Mouse (Mus musculus): Measurements from ENCODE around the gene Ephb2. TPM values are rescaled to one million over a fixed set of nuclear protein-coding genes. Genes with fewer than 3 reads are reported as not detected.

The Ephb2 gene
- total and polyA plus RNA-seq, 3 experiments, result 0.08 to 0.34 (median 0.33) TPM

DNA sequence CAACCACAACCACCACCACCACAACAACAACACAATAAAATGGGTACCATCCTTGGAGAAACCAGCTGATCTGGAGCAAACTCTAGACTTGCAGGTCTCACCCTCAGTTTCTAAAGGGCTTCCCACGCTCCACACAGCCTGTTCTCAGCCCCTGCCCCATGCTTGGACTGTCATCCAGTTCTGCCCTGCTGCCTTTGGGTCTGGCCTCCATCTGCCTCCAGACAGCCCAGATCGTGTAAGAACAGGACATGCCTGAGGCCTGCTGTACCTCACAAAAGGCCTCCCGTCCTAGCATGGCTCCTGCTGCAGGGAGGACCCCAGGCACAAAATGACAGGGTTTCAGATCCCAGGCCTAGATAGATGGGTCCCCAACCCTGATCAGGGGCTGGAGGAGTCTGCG lies 48.4 kb downstream of the Ephb2 start:
- no peak overlapping the region for H3K4me3 ChIP-seq (ENCODE audit: low read depth, low read length)
- peaks cover 3% of the 10 kb centered on the region; the same call in 1 of the 2 replicates for H3K27me3 ChIP-seq (ENCODE audit: insufficient read depth, low read length)
- no peak for DNase-seq (ENCODE audit: low spot score)
- H3K9me3 ChIP-seq (replicated peaks), result no peaks in the 10 kb centered on the region
- no peaks in the 10 kb centered on the region for H3K36me3 ChIP-seq (replicated peaks)
- ATAC-seq (ENCODE audit: extremely low read depth, insufficient number of reproducible peaks, low FRiP score, poor library complexity, severe bottlenecking), result no peak
- no peaks in the 10 kb centered on the region for H3K4me1 ChIP-seq (ENCODE audit: insufficient read depth, low read depth, low read length)
- no peak for TF ChIP-seq TAL1 (conservative IDR thresholded peaks at IDR 0.05; ENCODE audit: low read depth, low read length)

DNA sequence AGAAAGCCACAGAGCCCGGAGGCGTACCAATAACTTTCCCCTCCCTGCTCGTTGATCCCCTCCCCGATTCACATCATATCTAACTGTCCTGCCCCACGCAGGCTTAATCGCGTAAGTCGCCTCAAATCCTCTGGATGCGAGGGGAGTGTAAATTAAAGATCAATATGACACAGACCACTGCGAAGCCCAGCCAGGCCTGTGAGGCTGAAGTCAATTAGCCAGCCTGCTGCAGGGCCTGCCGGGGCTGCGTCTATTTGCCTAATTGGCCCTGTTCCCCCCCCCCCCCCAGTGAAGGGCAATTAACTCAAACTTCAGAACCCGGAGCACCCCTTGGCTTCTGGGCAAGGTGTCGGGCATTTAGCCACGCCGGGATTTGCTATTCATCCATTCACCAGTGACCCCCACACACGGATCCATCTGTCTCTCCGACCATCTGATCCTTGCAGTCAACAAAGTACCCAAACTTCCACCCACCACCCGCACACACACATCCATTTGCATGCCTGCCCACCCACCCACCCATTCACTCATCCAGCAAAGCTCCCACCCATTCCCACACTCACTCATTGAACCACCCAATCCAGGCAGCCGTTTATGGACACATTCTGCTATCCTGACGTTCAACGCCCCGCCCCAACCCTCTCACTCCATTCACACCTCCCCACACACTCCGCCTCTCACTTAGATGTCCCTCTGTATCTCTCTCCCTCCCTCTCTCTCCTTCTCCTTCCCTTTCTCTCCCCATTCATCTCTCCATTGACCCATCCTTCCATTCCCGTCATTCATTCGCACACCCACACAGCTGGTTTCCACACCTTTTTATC lies 49.1 kb downstream of the Ephb2 start:
- no peaks in the 10 kb centered on the region for H3K9me3 ChIP-seq (replicated peaks)
- peaks cover 3% of the 10 kb centered on the region; the same call in 1 of the 2 replicates for H3K27me3 ChIP-seq (ENCODE audit: insufficient read depth, low read length)
- H3K36me3 ChIP-seq (replicated peaks), result no peaks in the 10 kb centered on the region
- DNase-seq (ENCODE audit: low spot score), result no peak
- TF ChIP-seq CTCF (IDR thresholded peaks at IDR 0.05; ENCODE audit: low read depth, low read length), result no peak
- no peak for TF ChIP-seq GATA1 (IDR thresholded peaks at IDR 0.05; ENCODE audit: borderline replicate concordance, low read length)
- TF ChIP-seq GATA2 (IDR thresholded peaks at IDR 0.05; ENCODE audit: borderline replicate concordance, low read depth, low read length), result no peak
- no peak for TF ChIP-seq TAL1 (conservative IDR thresholded peaks at IDR 0.05; ENCODE audit: low read depth, low read length)
- TF ChIP-seq POLR2AphosphoS5 (IDR thresholded peaks at IDR 0.05; ENCODE audit: insufficient replicate concordance, low read depth, low read length), result no peak
- H3K4me3 ChIP-seq (ENCODE audit: low read depth, low read length), result no peak overlapping the region
- no peaks in the 10 kb centered on the region for H3K4me1 ChIP-seq (ENCODE audit: insufficient read depth, low read depth, low read length)
- ATAC-seq (ENCODE audit: extremely low read depth, insufficient number of reproducible peaks, low FRiP score, poor library complexity, severe bottlenecking), result no peak

DNA sequence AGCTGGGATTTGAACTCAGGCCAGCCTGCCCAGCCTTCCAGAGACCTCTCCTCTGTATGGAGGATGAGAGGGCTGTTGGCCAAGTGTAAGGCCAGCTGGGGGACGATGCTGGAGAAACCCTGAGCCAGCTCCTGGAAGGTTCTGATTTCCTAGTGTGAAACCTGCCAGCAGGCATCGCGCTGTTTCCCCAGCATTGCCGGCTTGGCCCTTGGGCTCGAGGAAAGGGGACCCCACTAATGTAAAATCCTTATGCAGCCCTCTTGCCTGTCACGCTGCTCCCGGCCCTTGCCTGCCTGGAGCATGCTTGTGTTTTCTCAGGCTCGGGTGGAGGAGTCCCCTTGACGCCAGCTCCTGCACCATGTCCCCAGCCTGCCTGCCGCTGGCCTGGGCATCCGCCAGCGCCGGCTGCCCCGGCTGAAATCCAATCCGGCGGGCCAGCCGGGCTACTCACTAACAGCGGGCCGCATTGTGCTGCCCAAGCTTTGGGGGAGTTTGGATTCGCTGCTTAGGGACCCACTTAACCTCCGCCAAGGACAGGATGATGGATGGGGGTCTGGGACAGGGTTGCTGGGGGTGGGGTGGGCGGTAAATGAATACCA lies 52.1 kb downstream of the Ephb2 start:
- H3K27me3 ChIP-seq (ENCODE audit: insufficient read depth, low read length), result peaks cover 3% of the 10 kb centered on the region; the same call in 1 of the 2 replicates
- no peaks in the 10 kb centered on the region for H3K4me1 ChIP-seq (ENCODE audit: insufficient read depth, low read depth, low read length)
- H3K4me3 ChIP-seq (ENCODE audit: low read depth, low read length), result no peak overlapping the region
- no peak for ATAC-seq (ENCODE audit: extremely low read depth, insufficient number of reproducible peaks, low FRiP score, poor library complexity, severe bottlenecking)
- no peaks in the 10 kb centered on the region for H3K9me3 ChIP-seq (replicated peaks)
- no peaks in the 10 kb centered on the region for H3K36me3 ChIP-seq (replicated peaks)
- TF ChIP-seq CTCF (IDR thresholded peaks at IDR 0.05; ENCODE audit: low read depth, low read length) (no peak), GATA2 (IDR thresholded peaks at IDR 0.05; ENCODE audit: borderline replicate concordance, low read depth, low read length) (no peak), TAL1 (conservative IDR thresholded peaks at IDR 0.05; ENCODE audit: low read depth, low read length) (no peak), GATA1 (IDR thresholded peaks at IDR 0.05; ENCODE audit: borderline replicate concordance, low read length) (no peak), POLR2AphosphoS5 (IDR thresholded peaks at IDR 0.05; ENCODE audit: insufficient replicate concordance, low read depth, low read length) (no peak)
- no peak for DNase-seq (ENCODE audit: low spot score)

DNA sequence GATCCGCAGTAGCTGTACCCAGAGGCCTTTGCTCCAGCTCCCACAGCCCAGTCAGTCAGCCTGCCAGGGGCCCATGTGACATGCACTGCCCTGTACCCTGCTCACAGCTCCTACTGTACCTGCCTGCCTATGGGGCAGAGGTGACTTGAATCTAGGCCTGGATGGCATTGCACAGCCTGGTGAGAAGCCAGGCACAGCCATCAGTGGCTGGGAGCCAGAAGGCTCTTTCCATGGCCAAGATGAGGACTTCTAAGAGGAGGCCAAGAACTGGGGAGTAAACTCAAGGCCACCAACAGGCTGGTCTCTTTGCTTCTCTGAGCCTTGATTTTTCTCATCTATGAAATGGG lies 53.2 kb downstream of the Ephb2 start:
- Histone ChIP-seq H3K4me3 (ENCODE audit: low read depth, low read length) (no peak overlapping the region), H3K9me3 (replicated peaks) (no peaks in the 10 kb centered on the region), H3K36me3 (replicated peaks) (no peaks in the 10 kb centered on the region), H3K4me1 (ENCODE audit: insufficient read depth, low read depth, low read length) (no peaks in the 10 kb centered on the region), H3K27me3 (ENCODE audit: insufficient read depth, low read length) (no peaks in the 10 kb centered on the region)
- DNase-seq (ENCODE audit: low spot score) (no peak), ATAC-seq (ENCODE audit: extremely low read depth, insufficient number of reproducible peaks, low FRiP score, poor library complexity, severe bottlenecking) (no peak)
- TF ChIP-seq GATA2 (IDR thresholded peaks at IDR 0.05; ENCODE audit: borderline replicate concordance, low read depth, low read length), result no peak

DNA sequence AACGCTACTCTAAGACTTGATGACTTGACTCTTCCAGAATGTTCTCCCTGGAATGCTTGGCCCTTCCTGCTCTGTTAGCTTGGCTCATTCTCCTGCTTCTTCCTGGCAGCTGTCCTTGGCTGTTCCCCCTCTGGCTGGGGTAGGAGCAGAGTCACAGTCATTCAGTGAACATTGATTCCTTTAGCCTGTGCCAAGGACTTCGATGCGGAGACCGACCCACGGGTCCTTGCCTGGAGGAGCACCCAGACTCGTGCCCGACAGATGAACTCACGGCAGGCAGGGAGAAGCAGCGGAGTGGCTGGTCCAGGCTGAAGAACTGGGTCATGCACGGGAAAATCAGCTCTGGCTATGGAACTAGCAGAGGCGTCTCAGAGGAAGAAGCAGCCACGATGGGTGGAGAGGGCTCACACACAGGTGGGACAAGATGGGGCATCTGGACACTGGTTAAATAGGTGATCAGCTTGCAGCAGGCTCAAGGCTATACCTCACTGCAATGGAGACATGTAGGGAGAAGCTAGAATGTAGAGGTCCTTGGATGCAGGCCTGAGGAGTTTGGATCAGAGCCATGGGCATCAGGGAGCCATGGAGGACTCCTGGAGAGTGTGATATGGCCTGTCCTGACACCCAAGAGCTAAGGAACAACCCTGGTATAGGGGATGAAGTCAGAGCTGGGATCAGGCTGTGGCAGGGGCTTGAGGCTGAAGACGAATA lies 53.8 kb downstream of the Ephb2 start:
- H3K4me1 ChIP-seq (ENCODE audit: insufficient read depth, low read depth, low read length), result no peaks in the 10 kb centered on the region
- TF ChIP-seq GATA1 (IDR thresholded peaks at IDR 0.05; ENCODE audit: borderline replicate concordance, low read length), result no peak
- TF ChIP-seq CTCF (IDR thresholded peaks at IDR 0.05; ENCODE audit: low read depth, low read length), result no peak
- no peak for TF ChIP-seq TAL1 (conservative IDR thresholded peaks at IDR 0.05; ENCODE audit: low read depth, low read length)
- no peak for TF ChIP-seq GATA2 (IDR thresholded peaks at IDR 0.05; ENCODE audit: borderline replicate concordance, low read depth, low read length)
- no peak for TF ChIP-seq POLR2AphosphoS5 (IDR thresholded peaks at IDR 0.05; ENCODE audit: insufficient replicate concordance, low read depth, low read length)
- no peak for DNase-seq (ENCODE audit: low spot score)
- H3K4me3 ChIP-seq (ENCODE audit: low read depth, low read length), result no peak overlapping the region
- no peak for ATAC-seq (ENCODE audit: extremely low read depth, insufficient number of reproducible peaks, low FRiP score, poor library complexity, severe bottlenecking)
- H3K36me3 ChIP-seq (replicated peaks), result no peaks in the 10 kb centered on the region
- no peaks in the 10 kb centered on the region for H3K27me3 ChIP-seq (ENCODE audit: insufficient read depth, low read length)
- no peaks in the 10 kb centered on the region for H3K9me3 ChIP-seq (replicated peaks)

DNA sequence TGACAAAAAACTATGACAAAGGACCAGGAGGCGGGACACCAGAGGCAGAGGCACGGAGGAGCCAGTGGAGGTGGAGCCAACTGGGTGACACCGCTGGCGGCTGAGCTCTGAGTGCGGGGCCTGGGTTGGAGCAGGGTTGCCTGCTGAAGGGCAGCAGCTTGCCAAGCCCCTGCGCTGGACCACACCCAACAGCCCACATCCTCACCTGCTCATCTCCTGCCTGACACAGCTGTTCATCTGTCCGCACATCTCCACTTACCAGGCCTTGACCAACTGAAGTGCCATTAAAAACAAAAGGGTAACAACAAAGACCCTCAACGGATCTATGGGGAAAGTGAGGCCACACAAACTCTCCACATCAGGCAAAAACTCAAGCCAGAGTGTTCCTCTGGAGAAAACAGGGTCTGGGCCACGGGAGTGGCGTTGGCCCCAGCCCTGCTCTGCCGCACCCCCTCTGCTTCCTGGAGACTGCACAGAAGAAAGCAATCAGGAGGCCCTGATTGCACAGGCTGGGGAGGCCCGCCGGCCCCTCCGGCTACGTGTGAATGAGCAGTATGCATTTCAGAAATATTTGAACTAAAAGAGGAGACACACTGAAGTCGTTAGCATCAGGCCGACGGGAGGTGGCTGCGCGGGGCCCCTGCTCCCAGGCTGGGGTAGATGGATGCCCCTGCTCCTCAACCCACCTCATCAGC lies 55.4 kb downstream of the Ephb2 start:
- ATAC-seq (ENCODE audit: extremely low read depth, insufficient number of reproducible peaks, low FRiP score, poor library complexity, severe bottlenecking), result no peak
- Histone ChIP-seq H3K4me3 (ENCODE audit: low read depth, low read length) (no peak overlapping the region), H3K9me3 (replicated peaks) (no peaks in the 10 kb centered on the region), H3K36me3 (replicated peaks) (no peaks in the 10 kb centered on the region), H3K4me1 (ENCODE audit: insufficient read depth, low read depth, low read length) (no peaks in the 10 kb centered on the region), H3K27me3 (ENCODE audit: insufficient read depth, low read length) (0 out of 2 replicates have a peak, but pooled peaks cover 3% of the 10 kb centered on the region)
- no peak for DNase-seq (ENCODE audit: low spot score)
- TF ChIP-seq TAL1 (conservative IDR thresholded peaks at IDR 0.05; ENCODE audit: low read depth, low read length) (no peak), GATA2 (IDR thresholded peaks at IDR 0.05; ENCODE audit: borderline replicate concordance, low read depth, low read length) (no peak), CTCF (IDR thresholded peaks at IDR 0.05; ENCODE audit: low read depth, low read length) (no peak), GATA1 (IDR thresholded peaks at IDR 0.05; ENCODE audit: borderline replicate concordance, low read length) (no peak), POLR2AphosphoS5 (IDR thresholded peaks at IDR 0.05; ENCODE audit: insufficient replicate concordance, low read depth, low read length) (no peak)
